Mouse (Mus musculus) right cerebral cortex, postnatal 4 days (tissue): ENCODE data around the gene Klk1b27.
"Not testable (repeated sequence)": the region's sequence is repeated elsewhere in the genome, so short reads cannot be mapped to it uniquely, and the experiment has no call there.

Experiments used
- DNase-seq: peaks from one replicate; pipeline ENCODE4 v3.0.0-alpha.2; 2022

The Klk1b27 gene

GRCm38 (mm10) chr7:44051990-44052389 lies at the start of gene Klk1b27:
Gene Klk1b27, plus strand, starts transcription at chr7:44052290.
- DNase-seq: not testable (repeated sequence)

GRCm38 (mm10) chr7:44004847-44005246 lies 47.2 kb upstream of the Klk1b27 start:
- DNase-seq: no peak

- not testable (repeated sequence) for DNase-seq
Measured at GRCm38 (mm10) chr7:44011868-44012267, 40.2 kb upstream of the Klk1b27 start, which contains the start of gene Klk1b26. Gene Klk1b26, plus strand, starts transcription at chr7:44012168.

GRCm38 (mm10) chr7:44014666-44015065 lies 37.4 kb upstream of the Klk1b27 start:
- not testable (repeated sequence) for DNase-seq

- no peak for DNase-seq
Measured at GRCm38 (mm10) chr7:44015071-44015470, 37.0 kb upstream of the Klk1b27 start.

- DNase-seq: no peak
Measured at GRCm38 (mm10) chr7:44072117-44072516, 20.0 kb downstream of the Klk1b27 start.

GRCm38 (mm10) chr7:44077703-44078102 lies 25.6 kb downstream of the Klk1b27 start:
- DNase-seq: no peak

GRCm38 (mm10) chr7:44096111-44096510 lies 44.0 kb downstream of the Klk1b27 start:
- DNase-seq: no peak

- DNase-seq: not testable (repeated sequence)
Measured at GRCm38 (mm10) chr7:44102028-44102427, 49.9 kb downstream of the Klk1b27 start, which contains the start of gene Klk1b21. Gene Klk1b21, plus strand, starts transcription at chr7:44102328.
